Mouse (Mus musculus) embryonic fibroblast, embryonic 13.5 days (primary cell): Measurements from ENCODE around the gene Tead1.

Experiments
- CTCF ChIP-seq: IDR thresholded peaks from 2 replicates; pipeline ENCODE4 v1.5.1; 2011; ENCODE audit warnings: mild to moderate bottlenecking, control low read depth, low read length, moderate library complexity, borderline replicate concordance; ENCODE audit not compliant: insufficient read depth
- POLR2A ChIP-seq: IDR thresholded peaks from 2 replicates; pipeline ENCODE4 v1.6.1; 2011; ENCODE audit warnings: low read depth, mild to moderate bottlenecking, control low read depth, low read length, moderate library complexity

DNA sequence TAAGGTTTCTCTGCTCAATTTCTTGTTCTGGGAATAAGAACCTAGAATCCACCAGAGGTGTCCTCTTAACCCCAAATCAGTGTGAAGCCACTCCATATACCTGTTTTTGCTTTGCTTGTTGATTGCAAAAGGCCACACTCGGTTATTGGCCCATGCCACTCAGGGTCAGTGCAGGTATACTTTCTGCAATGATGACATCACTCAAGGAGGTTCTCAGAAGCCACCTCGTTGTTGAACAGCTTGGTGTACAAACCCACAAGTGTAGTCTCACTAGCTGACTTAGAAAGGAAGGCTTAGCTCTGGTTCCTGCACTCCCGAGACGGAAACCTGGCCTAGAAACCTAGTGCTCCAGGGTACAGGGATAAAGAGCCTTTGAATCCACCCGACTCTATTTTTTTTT lies 263.4 kb downstream of the Tead1 start:
- TF ChIP-seq CTCF (no peak), POLR2A (no peak)
